ENCODE assay signal across 8 mouse cellular contexts in genomic region chr7:101107073-101107810, GRCm38 (mm10). TPM values are rescaled to one million over a fixed set of nuclear protein-coding genes. Genes with fewer than 3 reads are reported as not detected.
A peak's percentile ranks its signal among the peaks of the same experiment; 100 is the strongest.
DNase-seq lines count a peak whose midpoint lies in the region; ATAC-seq and TF ChIP-seq lines count a peak whose summit lies in the region.

No protein-coding gene starts in this region.

- H3K9me3 ChIP-seq in lung, embryonic 14.5 days (ENCODE audit: low read depth, low read length): no peaks in the 10 kb centered on the region
- no peaks in the 10 kb centered on the region for H3K9me3 ChIP-seq in heart, embryonic 15.5 days (replicated peaks)

- H3K79me2 ChIP-seq in macrophage (ENCODE audit: inconsistent target): peaks cover 17% of the 10 kb centered on the region; the same call in 1 of the 2 replicates

- peak overlapping the region; percentile 81 for H3K4me3 ChIP-seq in lung, embryonic 14.5 days (ENCODE audit: low read depth, low read length)
- peak overlapping the region; percentile 97 for H3K4me3 ChIP-seq in heart, embryonic 15.5 days
- peak overlapping the region; percentile 17; the same call in 1 of the 2 replicates for H3K4me3 ChIP-seq in macrophage (ENCODE audit: inconsistent target)

- ATAC-seq in CD4-positive, CD25-positive, alpha-beta regulatory T cell, adult 4 months: no peak
- no peak for ATAC-seq in lung, embryonic 14.5 days (ENCODE audit: insufficient read depth)
- ATAC-seq in heart, embryonic 15.5 days (replicated peaks; ENCODE audit: insufficient number of reproducible peaks, insufficient read depth, low FRiP score, low read depth): no peak

- H3K4me1 ChIP-seq in lung, embryonic 14.5 days (ENCODE audit: insufficient read depth): no peaks in the 10 kb centered on the region
- peaks cover 18% of the 10 kb centered on the region for H3K4me1 ChIP-seq in heart, embryonic 15.5 days (replicated peaks)

- peak overlapping the region; percentile 85 for H3K9ac ChIP-seq in lung, embryonic 14.5 days
- peak overlapping the region; percentile 88; the same call in 1 of the 2 replicates for H3K9ac ChIP-seq in heart, embryonic 15.5 days

- DNase-seq in CD4-positive, CD25-positive, alpha-beta regulatory T cell, adult 2 months (ENCODE audit: low read depth, low spot score): peak; percentile 20
- DNase-seq in lung, embryonic 14.5 days: peak; percentile 18
- no peak for DNase-seq in lung, postnatal 25 days (ENCODE audit: low spot score)
- DNase-seq in adipocyte (ENCODE audit: low spot score): no peak
- DNase-seq in urinary bladder, adult 2 months (ENCODE audit: low spot score): no peak

- no peak for TF ChIP-seq CTCF in lung, embryonic 14.5 days (IDR thresholded peaks at IDR 0.05; ENCODE audit: low read depth)

- H3K27me3 ChIP-seq in lung, embryonic 14.5 days (ENCODE audit: insufficient read depth, low read length): no peaks in the 10 kb centered on the region
- no peaks in the 10 kb centered on the region for H3K27me3 ChIP-seq in heart, embryonic 15.5 days

- WGBS in lung, embryonic 14.5 days: 24% methylated on average over 5 of the region's 5 CpGs
- 25% methylated on average over 5 of the region's 5 CpGs for WGBS in heart, embryonic 15.5 days
- WGBS in macrophage (ENCODE audit: missing documents): 44% methylated on average over 5 of the region's 5 CpGs

- peak overlapping the region; percentile 99; the same call in 1 of the 2 replicates for H3K27ac ChIP-seq in lung, embryonic 14.5 days (ENCODE audit: low read depth)
- H3K27ac ChIP-seq in heart, embryonic 15.5 days: peak overlapping the region; percentile 99
- peak overlapping the region; percentile 38 for H3K27ac ChIP-seq in macrophage

- H3K36me3 ChIP-seq in lung, embryonic 14.5 days (ENCODE audit: insufficient read depth): peaks cover 12% of the 10 kb centered on the region
- peaks cover 6% of the 10 kb centered on the region for H3K36me3 ChIP-seq in heart, embryonic 15.5 days
- no peaks in the 10 kb centered on the region for H3K36me3 ChIP-seq in macrophage (ENCODE audit: inconsistent target)

- H3K4me2 ChIP-seq in lung, embryonic 14.5 days: peak overlapping the region; percentile 90
- H3K4me2 ChIP-seq in heart, embryonic 15.5 days: peak overlapping the region; percentile 86

RNA-seq across cellular contexts. Expression of gene Fchsd2, which starts 14.6 kb away (rescaled TPM):
- polyA plus RNA-seq in CD4-positive, CD25-positive, alpha-beta regulatory T cell, adult 4 months (2017; shearing (Covaris generic)): 10 to 100 TPM; 38.9 to 44.1 TPM
- polyA plus RNA-seq in lung, embryonic 14.5 days (2014; fragmentation: Nextera tagmentation; extraction: Ambion mirVana): 23.6 and 23.8 TPM in 2 replicates
- polyA plus RNA-seq in heart, embryonic 15.5 days (2015; fragmentation: Nextera tagmentation; extraction: Ambion mirVana): 14.8 and 15.8 TPM in 2 replicates
- 1,000 to 10,000 TPM in 11 of 26 experiments, 100 to 1,000 TPM in 15; 302 to 5,659 (median 714) TPM for total RNA-seq in macrophage (2018; cell fraction: chromatin; rRNA removed)
- 100 to 1,000 TPM in 4 of 26 experiments, 10 to 100 TPM in 22; 37.3 to 238 (median 64.3) TPM for total RNA-seq in macrophage (2018; cell fraction: cytosol; rRNA removed)
- 1,000 to 10,000 TPM in 7 of 26 experiments, 100 to 1,000 TPM in 19; 113 to 3,470 (median 457) TPM for total RNA-seq in macrophage (2018; cell fraction: nucleus; rRNA removed)
- 39.2 to 50.7 TPM (median 43.9 TPM) in 3 replicates for polyA plus RNA-seq in macrophage (2018)
- polyA plus RNA-seq in urinary bladder, adult 2 months (2012; rRNA removed): 10.0 and 12.0 TPM in 2 replicates

Comparison
In these comparisons a context has a peak if more than half of its experiments do, and no peak if none do; other contexts are left out.
1. DNase-seq: peak in CD4-positive, CD25-positive, alpha-beta regulatory T cell, adult 2 months (single experiment) and lung, embryonic 14.5 days (single experiment); none in lung, postnatal 25 days (single experiment), adipocyte (single experiment) and urinary bladder, adult 2 months (single experiment).
2. H3K27ac ChIP-seq: peak in every context shown above with its lines; median percentile 99 in lung, embryonic 14.5 days; 99 in heart, embryonic 15.5 days; 38 in macrophage.
3. H3K4me3 ChIP-seq: peak in every context shown above with its lines; median percentile 97 in heart, embryonic 15.5 days; 81 in lung, embryonic 14.5 days; 17 in macrophage.